Mouse (Mus musculus): Measurements from ENCODE around the gene Rpl15. TPM values are rescaled to one million over a fixed set of nuclear protein-coding genes. Genes with fewer than 3 reads are reported as not detected.
A peak's percentile ranks its signal among the peaks of the same experiment; 100 is the strongest.

Gene Rpl15
- polyA plus RNA-seq (2015; fragmentation: Nextera tagmentation; extraction: Ambion mirVana), result 267 and 295 TPM in 2 replicates

DNA sequence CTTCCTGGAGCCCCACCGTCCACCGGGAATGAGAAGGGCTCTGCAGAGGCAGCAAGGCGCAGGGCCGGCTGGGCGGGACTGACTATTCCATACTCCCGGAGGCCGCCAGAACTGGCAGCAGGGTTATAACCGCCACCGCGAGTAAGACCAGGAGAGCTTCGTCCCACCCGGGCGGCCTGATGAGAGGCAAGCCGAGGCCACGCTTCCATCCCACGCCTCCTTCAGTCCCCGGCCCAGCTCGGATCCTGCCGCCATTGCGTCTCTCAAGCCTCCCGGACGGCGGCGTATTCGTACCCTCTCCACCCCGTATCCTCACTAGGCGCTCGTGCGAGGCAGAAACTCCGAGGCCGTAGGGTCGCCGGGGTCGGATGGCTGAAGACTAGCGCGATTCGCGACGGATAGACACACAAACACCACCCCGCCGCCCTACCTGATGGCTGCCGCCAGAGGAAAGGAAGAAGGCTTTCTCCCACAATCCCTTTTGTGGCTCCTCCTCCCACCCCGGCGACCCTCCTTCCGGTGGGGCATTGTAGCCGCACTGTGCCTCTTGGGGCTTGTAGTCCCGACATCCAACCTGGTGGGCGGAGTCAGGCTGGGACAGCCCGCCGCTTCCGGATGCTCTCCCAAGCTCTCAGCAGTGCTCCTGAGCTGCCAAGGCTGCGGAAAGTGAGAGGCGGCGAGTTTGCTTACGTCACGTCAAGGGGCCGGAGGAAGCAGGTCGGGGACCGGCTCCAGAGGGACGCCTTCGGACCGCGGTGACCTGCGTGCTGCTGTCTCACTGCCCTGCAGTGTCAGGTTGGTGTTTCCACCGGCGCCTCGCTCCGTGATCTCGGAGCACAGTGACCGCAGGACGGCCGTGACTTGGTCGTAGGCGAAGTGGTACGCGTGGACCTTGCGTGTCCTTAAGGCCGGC is at the start of gene Rpl15, which contains the start of gene Nkiras1:
Rpl15 (minus strand) TSS at position 863 of the 913 bp plus-strand sequence.
Nkiras1 (plus strand) TSS at position 608 of the 913 bp plus-strand sequence.
- Histone ChIP-seq H3K4me1 (peaks cover 19% of the 10 kb centered on the region), H3K9me3 (no peaks in the 10 kb centered on the region), H3K36me3 (peaks cover 34% of the 10 kb centered on the region), H3K27ac (replicated peaks) (peak within 1 kb of the TSS; percentile 88), H3K27me3 (replicated peaks) (no peaks in the 10 kb centered on the region), H3K9ac (peak within 1 kb of the TSS; percentile 100), H3K4me3 (peak within 1 kb of the TSS; percentile 97), H3K4me2 (peak within 1 kb of the TSS; percentile 78)
- peak; percentile 99 for ATAC-seq (ENCODE audit: extremely low read depth, insufficient number of reproducible peaks, low FRiP score, low TSS enrichment)
- under 1% methylated on average over 78 of the region's 78 CpGs for WGBS

- Histone ChIP-seq H3K4me1 (peaks cover 21% of the 10 kb centered on the region), H3K27me3 (replicated peaks) (peaks cover 16% of the 10 kb centered on the region), H3K4me3 (no peak overlapping the region), H3K4me2 (peak overlapping the region; percentile 51), H3K9me3 (no peaks in the 10 kb centered on the region), H3K27ac (replicated peaks) (no peak overlapping the region), H3K36me3 (peaks cover 3% of the 10 kb centered on the region; the same call in 1 of the 2 replicates), H3K9ac (0 out of 2 replicates have a peak overlapping the region, but pooled peaks have one; percentile 8)
- no peak for ATAC-seq (ENCODE audit: extremely low read depth, insufficient number of reproducible peaks, low FRiP score, low TSS enrichment)
- WGBS, result 43% methylated on average over 11 of the region's 11 CpGs
Measured at GRCm38 (mm10) chr14:18317457-18318411, 46.5 kb upstream of the Rpl15 start.

DNA sequence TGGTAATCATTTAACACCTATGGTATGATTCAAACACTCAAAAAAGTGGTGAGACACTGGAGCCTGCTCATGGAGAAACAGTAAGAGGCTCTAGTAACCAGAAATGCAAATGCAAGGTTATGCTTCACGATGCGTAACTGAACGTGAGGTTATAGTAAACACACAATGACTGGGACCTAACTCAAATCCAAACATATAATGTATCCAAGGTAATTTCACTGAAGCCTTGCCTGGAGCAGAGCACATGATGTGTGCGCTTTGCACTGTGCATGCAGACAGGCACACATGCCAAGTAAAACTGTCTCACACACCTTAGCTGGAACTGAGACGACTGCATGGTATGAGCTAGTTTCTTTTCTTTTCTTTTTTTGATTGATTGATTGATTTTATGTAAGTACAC is 33.0 kb upstream of the Rpl15 start:
- no peak for ATAC-seq (ENCODE audit: extremely low read depth, insufficient number of reproducible peaks, low FRiP score, low TSS enrichment)
- H3K9ac ChIP-seq, result no peak overlapping the region
- H3K4me2 ChIP-seq, result no peak overlapping the region
- peaks cover 10% of the 10 kb centered on the region; the same call in 1 of the 2 replicates for H3K36me3 ChIP-seq
- 90% methylated on average over 5 of the region's 5 CpGs for WGBS
- no peaks in the 10 kb centered on the region for H3K9me3 ChIP-seq
- no peaks in the 10 kb centered on the region; the same call in 1 of the 2 replicates for H3K27me3 ChIP-seq (replicated peaks)
- no peak overlapping the region for H3K27ac ChIP-seq (replicated peaks)
- peaks cover 31% of the 10 kb centered on the region for H3K4me1 ChIP-seq
- no peak overlapping the region for H3K4me3 ChIP-seq

- no peak overlapping the region for H3K9ac ChIP-seq
- H3K4me3 ChIP-seq, result no peak overlapping the region
- H3K27ac ChIP-seq (replicated peaks), result no peak overlapping the region; the same call in 1 of the 2 replicates
- no peaks in the 10 kb centered on the region; the same call in 1 of the 2 replicates for H3K27me3 ChIP-seq (replicated peaks)
- peaks cover 31% of the 10 kb centered on the region for H3K4me1 ChIP-seq
- no peaks in the 10 kb centered on the region for H3K9me3 ChIP-seq
- H3K36me3 ChIP-seq, result peaks cover 10% of the 10 kb centered on the region; the same call in 1 of the 2 replicates
- ATAC-seq (ENCODE audit: extremely low read depth, insufficient number of reproducible peaks, low FRiP score, low TSS enrichment), result no peak; the same call in 1 of the 2 replicates
- H3K4me2 ChIP-seq, result 0 out of 2 replicates have a peak overlapping the region, but pooled peaks have one; percentile 9
- WGBS, result 33% methylated on average over 4 of the region's 4 CpGs
Measured at GRCm38 (mm10) chr14:18303262-18303661, 32.1 kb upstream of the Rpl15 start.

DNA sequence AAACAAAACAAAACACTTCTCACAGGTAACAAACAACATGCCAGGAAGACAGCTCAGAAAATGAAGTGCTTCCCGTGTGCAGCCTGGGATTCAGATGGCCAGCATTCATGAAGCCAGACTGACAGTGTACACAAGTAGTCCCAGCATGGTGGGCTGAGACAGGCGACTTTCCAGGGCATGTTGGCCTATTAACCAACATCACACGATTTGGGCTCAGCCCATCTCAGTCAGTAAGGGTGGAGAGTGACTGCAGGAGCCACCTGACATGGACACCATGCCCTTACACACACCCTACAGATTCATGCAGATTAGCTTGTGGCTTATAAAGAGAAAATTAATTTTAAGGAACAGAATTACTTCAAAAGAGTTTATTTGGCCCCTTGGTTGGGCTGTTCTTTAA is 31.6 kb upstream of the Rpl15 start:
- no peaks in the 10 kb centered on the region for H3K9me3 ChIP-seq
- H3K4me3 ChIP-seq, result no peak overlapping the region
- peaks cover 10% of the 10 kb centered on the region; the same call in 1 of the 2 replicates for H3K36me3 ChIP-seq
- WGBS, result 60% methylated on average over 3 of the region's 3 CpGs
- no peak for ATAC-seq (ENCODE audit: extremely low read depth, insufficient number of reproducible peaks, low FRiP score, low TSS enrichment)
- H3K27me3 ChIP-seq (replicated peaks), result no peaks in the 10 kb centered on the region; the same call in 1 of the 2 replicates
- H3K9ac ChIP-seq, result no peak overlapping the region
- H3K4me1 ChIP-seq, result peaks cover 31% of the 10 kb centered on the region
- H3K4me2 ChIP-seq, result no peak overlapping the region
- no peak overlapping the region for H3K27ac ChIP-seq (replicated peaks)

DNA sequence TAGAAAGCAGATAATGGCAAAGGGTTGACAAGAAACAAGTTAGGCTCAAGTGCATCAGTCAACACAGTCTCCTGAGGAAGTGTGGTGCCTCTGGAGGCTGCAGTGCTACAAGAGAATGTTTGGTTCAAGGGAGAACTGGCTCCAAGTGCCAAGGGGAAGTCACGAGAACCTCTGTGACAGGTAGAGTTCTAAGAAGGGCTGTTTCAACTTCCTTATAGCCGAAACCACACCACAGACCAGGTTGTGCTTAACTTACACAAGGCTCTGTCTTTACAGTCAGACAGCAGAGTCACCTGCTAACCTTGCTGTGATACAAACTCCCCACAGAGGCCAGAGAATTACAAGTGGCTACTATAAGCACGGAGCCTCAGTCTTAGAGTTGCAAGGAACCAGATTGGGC is 30.4 kb upstream of the Rpl15 start:
- Histone ChIP-seq H3K4me3 (no peak overlapping the region), H3K36me3 (peaks cover 10% of the 10 kb centered on the region; the same call in 1 of the 2 replicates), H3K27ac (replicated peaks) (0 out of 2 replicates have a peak overlapping the region, but pooled peaks have one; percentile 24), H3K4me2 (no peak overlapping the region), H3K4me1 (peaks cover 31% of the 10 kb centered on the region), H3K27me3 (replicated peaks) (no peaks in the 10 kb centered on the region; the same call in 1 of the 2 replicates), H3K9ac (no peak overlapping the region), H3K9me3 (no peaks in the 10 kb centered on the region)
- no peak for ATAC-seq (ENCODE audit: extremely low read depth, insufficient number of reproducible peaks, low FRiP score, low TSS enrichment)
- 43% methylated on average over 3 of the region's 3 CpGs for WGBS

GRCm38 (mm10) chr14:18300676-18301075 is 29.5 kb upstream of the Rpl15 start:
- Histone ChIP-seq H3K27ac (replicated peaks) (no peak overlapping the region), H3K4me2 (no peak overlapping the region), H3K27me3 (replicated peaks) (no peaks in the 10 kb centered on the region; the same call in 1 of the 2 replicates), H3K9me3 (no peaks in the 10 kb centered on the region), H3K4me3 (no peak overlapping the region), H3K36me3 (peaks cover 9% of the 10 kb centered on the region; the same call in 1 of the 2 replicates), H3K9ac (no peak overlapping the region), H3K4me1 (peaks cover 31% of the 10 kb centered on the region)
- no peak for ATAC-seq (ENCODE audit: extremely low read depth, insufficient number of reproducible peaks, low FRiP score, low TSS enrichment)
- WGBS, result 90% methylated on average over 2 of the region's 2 CpGs

GRCm38 (mm10) chr14:18298874-18299273 is 27.7 kb upstream of the Rpl15 start:
- Histone ChIP-seq H3K27ac (replicated peaks) (no peak overlapping the region), H3K4me3 (no peak overlapping the region), H3K36me3 (no peaks in the 10 kb centered on the region), H3K9ac (no peak overlapping the region), H3K27me3 (replicated peaks) (no peaks in the 10 kb centered on the region; the same call in 1 of the 2 replicates), H3K9me3 (no peaks in the 10 kb centered on the region), H3K4me1 (peaks cover 27% of the 10 kb centered on the region), H3K4me2 (no peak overlapping the region)
- ATAC-seq (ENCODE audit: extremely low read depth, insufficient number of reproducible peaks, low FRiP score, low TSS enrichment), result no peak
- 84% methylated on average over 2 of the region's 2 CpGs for WGBS

DNA sequence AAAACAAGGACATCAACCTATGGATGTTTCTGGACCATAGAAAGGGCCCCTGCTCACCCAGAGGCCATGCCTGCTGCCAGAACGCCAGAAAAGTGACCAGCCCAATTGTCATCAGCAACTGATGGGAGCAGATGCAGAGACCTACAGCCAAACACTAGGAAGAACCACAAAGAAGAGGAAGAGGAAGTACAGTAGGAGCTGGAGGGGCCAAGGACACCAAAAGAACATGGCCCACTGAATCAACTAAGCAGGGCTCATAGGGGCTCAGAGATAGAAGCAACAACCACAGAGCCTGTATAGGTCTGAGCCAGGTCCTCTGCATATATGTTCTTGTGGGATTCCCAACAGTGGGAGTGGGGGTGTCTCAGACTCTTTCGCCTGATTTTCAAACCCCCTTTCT is 26.2 kb upstream of the Rpl15 start:
- Histone ChIP-seq H3K4me3 (no peak overlapping the region), H3K27ac (replicated peaks) (no peak overlapping the region), H3K9me3 (no peaks in the 10 kb centered on the region), H3K27me3 (replicated peaks) (no peaks in the 10 kb centered on the region; the same call in 1 of the 2 replicates), H3K36me3 (no peaks in the 10 kb centered on the region), H3K4me1 (peaks cover 13% of the 10 kb centered on the region), H3K4me2 (no peak overlapping the region), H3K9ac (no peak overlapping the region)
- no peak for ATAC-seq (ENCODE audit: extremely low read depth, insufficient number of reproducible peaks, low FRiP score, low TSS enrichment)
- 83% methylated on average over 2 of the region's 2 CpGs for WGBS

DNA sequence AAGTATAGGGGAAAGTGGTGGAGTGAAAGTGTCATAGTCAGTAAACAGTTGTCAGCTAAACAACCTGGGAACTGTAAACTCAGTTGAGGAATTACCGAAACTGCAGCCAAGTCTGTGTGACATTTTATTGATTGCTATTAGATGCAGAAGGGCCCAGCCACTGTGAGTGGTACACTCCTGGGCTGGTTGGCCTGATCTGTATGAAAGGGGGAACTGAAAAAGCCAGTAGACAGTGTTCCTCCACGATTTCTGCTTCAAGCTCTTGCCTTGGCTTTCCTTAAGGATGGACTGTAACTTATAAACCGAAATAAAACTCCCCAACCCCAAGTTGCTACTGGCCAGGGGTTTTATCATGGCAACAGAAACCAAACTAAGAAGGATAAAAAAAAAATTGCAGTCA is 21.4 kb upstream of the Rpl15 start:
- no peak overlapping the region for H3K27ac ChIP-seq (replicated peaks)
- no peaks in the 10 kb centered on the region for H3K27me3 ChIP-seq (replicated peaks)
- H3K9me3 ChIP-seq, result no peaks in the 10 kb centered on the region
- 86% methylated on average over 3 of the region's 3 CpGs for WGBS
- peaks cover 3% of the 10 kb centered on the region; the same call in 1 of the 2 replicates for H3K36me3 ChIP-seq
- no peak overlapping the region for H3K4me3 ChIP-seq
- H3K4me2 ChIP-seq, result no peak overlapping the region
- H3K4me1 ChIP-seq, result peaks cover 9% of the 10 kb centered on the region
- no peak overlapping the region for H3K9ac ChIP-seq
- ATAC-seq (ENCODE audit: extremely low read depth, insufficient number of reproducible peaks, low FRiP score, low TSS enrichment), result no peak
